Mouse (Mus musculus) myocyte (in vitro differentiated cells): ENCODE measurements around the gene 1110002E22Rik. TPM values are rescaled to one million over a fixed set of nuclear protein-coding genes. Genes with fewer than 3 reads are reported as not detected.

Source experiments
- H3K27me3 ChIP-seq: one replicate; pipeline ENCODE4 v1.6.1; 2011; ENCODE audit not compliant: control insufficient read depth, insufficient read depth, insufficient read length
- H3K36me3 ChIP-seq: one replicate; pipeline ENCODE4 v1.6.1; 2011; ENCODE audit not compliant: control insufficient read depth, insufficient read depth
- H3K4me2 ChIP-seq: one replicate; pipeline ENCODE4 v1.6.1; 2011; ENCODE audit warnings: low read depth, control low read depth
- H3K4me3 ChIP-seq: one replicate; pipeline ENCODE4 v1.5.1; 2011; ENCODE audit warnings: mild to moderate bottlenecking, control low read depth, moderate library complexity
- H3K79me2 ChIP-seq: one replicate; pipeline ENCODE4 v1.6.1; 2011; ENCODE audit not compliant: control insufficient read depth, insufficient read depth
- H3ac ChIP-seq: one replicate; pipeline ENCODE4 v1.6.1; 2011; ENCODE audit not compliant: control insufficient read depth, insufficient read length
- CEBPB ChIP-seq: IDR thresholded peaks from 2 replicates; pipeline ENCODE4 v1.6.1; 2011; ENCODE audit warnings: mild to moderate bottlenecking, moderate library complexity; ENCODE audit not compliant: poor library complexity, insufficient read depth, severe bottlenecking
- E2F4 ChIP-seq: IDR thresholded peaks from one replicate; pipeline ENCODE4 v1.6.1; 2011; ENCODE audit warnings: mild to moderate bottlenecking, control low read depth, moderate library complexity; ENCODE audit not compliant: insufficient read depth
- MAX ChIP-seq: IDR thresholded peaks from one replicate; pipeline ENCODE4 v1.6.1; 2011; ENCODE audit warnings: low read depth, mild to moderate bottlenecking, control low read depth
- MYOD1 ChIP-seq, 3 experiments: IDR thresholded peaks; one replicate each; pipeline ENCODE4 v1.6.1; 2011; ENCODE audit warnings: control low read depth in 2 of 3, low read depth in 2 of 3, mild to moderate bottlenecking in 2 of 3, moderate library complexity in 1 of 3; ENCODE audit not compliant: insufficient read length in 2 of 3, control insufficient read depth in 1 of 3
- MYOG ChIP-seq, 3 experiments: IDR thresholded peaks; one replicate each; pipeline ENCODE4 v1.6.1; 2011; ENCODE audit warnings: control low read depth in 2 of 3, low read depth in 2 of 3, mild to moderate bottlenecking in 2 of 3; ENCODE audit not compliant: insufficient read length in 2 of 3, control insufficient read depth in 1 of 3, insufficient read depth in 1 of 3
- POLR2A ChIP-seq: IDR thresholded peaks from one replicate; pipeline ENCODE4 v1.6.1; 2011; ENCODE audit warnings: low read depth, mild to moderate bottlenecking, control low read depth, moderate library complexity; ENCODE audit not compliant: insufficient read length
- POLR2AphosphoS2 ChIP-seq: IDR thresholded peaks from one replicate; pipeline ENCODE4 v1.6.1; 2011; ENCODE audit warnings: low read depth, control low read depth; ENCODE audit not compliant: insufficient read length
- REST ChIP-seq: IDR thresholded peaks from one replicate; pipeline ENCODE4 v1.6.1; 2011; ENCODE audit warnings: mild to moderate bottlenecking, control low read depth, moderate library complexity; ENCODE audit not compliant: insufficient read depth, insufficient read length
- SRF ChIP-seq: IDR thresholded peaks from one replicate; pipeline ENCODE4 v1.6.1; 2011; ENCODE audit warnings: low read depth; ENCODE audit not compliant: control insufficient read depth, insufficient read length
- TCF12 ChIP-seq: IDR thresholded peaks from one replicate; pipeline ENCODE4 v1.6.1; 2011; ENCODE audit warnings: mild to moderate bottlenecking, control low read depth; ENCODE audit not compliant: poor library complexity, insufficient read depth, severe bottlenecking
- TCF3 ChIP-seq: IDR thresholded peaks from one replicate; pipeline ENCODE4 v1.6.1; 2011; ENCODE audit warnings: low read depth, control low read depth; ENCODE audit not compliant: insufficient read length
- USF1 ChIP-seq: IDR thresholded peaks from one replicate; pipeline ENCODE4 v1.6.1; 2011; ENCODE audit warnings: low read depth, mild to moderate bottlenecking, control low read depth, moderate library complexity
- polyA plus RNA-seq: library from polyadenylated mRNA; unstranded; fragments of >200 nt; fragmentation: generic; extraction: Trizol; gene quantifications from one replicate; pipeline ENCODE4 v1.2.1, GENCODE M21; 2012; ENCODE audit warnings: missing spikeins

1110002E22Rik gene
- polyA plus RNA-seq, 1 experiment = 22.3 TPM

- TF ChIP-seq POLR2AphosphoS2 (no peak), MAX (no peak), SRF (no peak), TCF12 (no peak), E2F4 (no peak), TCF3 (no peak), USF1 (no peak), REST (no peak), CEBPB (no peak), MYOG (IDR thresholded peaks at IDR 0.05; ENCODE audit: control insufficient read depth in 1 of 3, insufficient read depth in 1 of 3, insufficient read length in 2 of 3, low read depth in 2 of 3) (no peak), MYOD1 (IDR thresholded peaks at IDR 0.05; ENCODE audit: control insufficient read depth in 1 of 3, insufficient read length in 2 of 3, low read depth in 2 of 3) (no peak), POLR2A (no peak)
- no peaks in the 10 kb centered on the region for H3K27me3 ChIP-seq
- H3K4me2 ChIP-seq = peak overlapping the region; percentile 61
- H3ac ChIP-seq = no peak overlapping the region
- H3K79me2 ChIP-seq = no peaks in the 10 kb centered on the region
- H3K36me3 ChIP-seq = no peaks in the 10 kb centered on the region
- no peak overlapping the region for H3K4me3 ChIP-seq
Observed at GRCm38 (mm10) chr3:138053969-138054368, 10.9 kb upstream of the 1110002E22Rik start.

- Histone ChIP-seq H3K79me2 (no peaks in the 10 kb centered on the region), H3K4me3 (no peak overlapping the region), H3K4me2 (no peak overlapping the region), H3K27me3 (no peaks in the 10 kb centered on the region), H3K36me3 (no peaks in the 10 kb centered on the region), H3ac (no peak overlapping the region)
- TF ChIP-seq POLR2A (no peak), REST (no peak), TCF12 (no peak), MYOD1 (IDR thresholded peaks at IDR 0.05; ENCODE audit: control insufficient read depth in 1 of 3, insufficient read length in 2 of 3, low read depth in 2 of 3) (no peak), USF1 (no peak), POLR2AphosphoS2 (no peak), MAX (no peak), MYOG (IDR thresholded peaks at IDR 0.05; ENCODE audit: control insufficient read depth in 1 of 3, insufficient read depth in 1 of 3, insufficient read length in 2 of 3, low read depth in 2 of 3) (no peak), SRF (no peak), CEBPB (no peak), E2F4 (no peak), TCF3 (no peak)
Observed at GRCm38 (mm10) chr3:138056976-138057375, 7.9 kb upstream of the 1110002E22Rik start.

GRCm38 (mm10) chr3:138058226-138058625 lies 6.6 kb upstream of the 1110002E22Rik start:
- H3ac ChIP-seq = no peak overlapping the region
- H3K27me3 ChIP-seq = no peaks in the 10 kb centered on the region
- H3K79me2 ChIP-seq = no peaks in the 10 kb centered on the region
- TF ChIP-seq CEBPB (no peak), TCF12 (no peak), REST (no peak), POLR2AphosphoS2 (no peak), TCF3 (no peak), E2F4 (no peak), MAX (no peak), USF1 (no peak), POLR2A (no peak), MYOG (IDR thresholded peaks at IDR 0.05; ENCODE audit: control insufficient read depth in 1 of 3, insufficient read depth in 1 of 3, insufficient read length in 2 of 3, low read depth in 2 of 3) (no peak), SRF (no peak), MYOD1 (IDR thresholded peaks at IDR 0.05; ENCODE audit: control insufficient read depth in 1 of 3, insufficient read length in 2 of 3, low read depth in 2 of 3) (no peak)
- H3K36me3 ChIP-seq = no peaks in the 10 kb centered on the region
- no peak overlapping the region for H3K4me3 ChIP-seq
- no peak overlapping the region for H3K4me2 ChIP-seq

- TF ChIP-seq POLR2AphosphoS2 (no peak), TCF12 (no peak), CEBPB (no peak), MYOD1 (IDR thresholded peaks at IDR 0.05; ENCODE audit: control insufficient read depth in 1 of 3, insufficient read length in 2 of 3, low read depth in 2 of 3) (peak in 1 of 3 experiments; percentile 22), MYOG (IDR thresholded peaks at IDR 0.05; ENCODE audit: control insufficient read depth in 1 of 3, insufficient read depth in 1 of 3, insufficient read length in 2 of 3, low read depth in 2 of 3) (no peak), E2F4 (no peak), POLR2A (peak; percentile 23), TCF3 (no peak), MAX (no peak), SRF (no peak), USF1 (no peak)
- Histone ChIP-seq H3K4me2 (peak overlapping the region; percentile 93), H3ac (no peak overlapping the region), H3K36me3 (no peaks in the 10 kb centered on the region), H3K4me3 (no peak overlapping the region), H3K27me3 (no peaks in the 10 kb centered on the region), H3K79me2 (peaks cover 1% of the 10 kb centered on the region)
Observed at GRCm38 (mm10) chr3:138060429-138060828, 4.4 kb upstream of the 1110002E22Rik start.

GRCm38 (mm10) chr3:138061205-138061911 lies 3.5 kb upstream of the 1110002E22Rik start:
- TF ChIP-seq MYOG (IDR thresholded peaks at IDR 0.05; ENCODE audit: control insufficient read depth in 1 of 3, insufficient read depth in 1 of 3, insufficient read length in 2 of 3, low read depth in 2 of 3) (no peak), MYOD1 (IDR thresholded peaks at IDR 0.05; ENCODE audit: control insufficient read depth in 1 of 3, insufficient read length in 2 of 3, low read depth in 2 of 3) (peak in 1 of 3 experiments; percentile 45), CEBPB (peak; percentile 97)
- peaks cover 11% of the 10 kb centered on the region for H3K79me2 ChIP-seq
- H3K4me2 ChIP-seq = peak overlapping the region; percentile 93
- H3K36me3 ChIP-seq = no peaks in the 10 kb centered on the region
- H3K4me3 ChIP-seq = no peak overlapping the region
- no peaks in the 10 kb centered on the region for H3K27me3 ChIP-seq
- H3ac ChIP-seq = no peak overlapping the region
